Mouse (Mus musculus) stomach, embryonic 15.5 days (tissue): ENCODE results near the gene Bbs9. TPM values are rescaled to one million over a fixed set of nuclear protein-coding genes. Genes with fewer than 3 reads are reported as not detected.
A peak's percentile ranks its signal among the peaks of the same experiment; 100 is the strongest.

ENCODE experiments used
- ATAC-seq: fragments of 200-750 bp; cut with Nextera tagmentation; 2 replicates; pipeline ENCODE4 v1.8.0; 2017; ENCODE audit warnings: low read depth, moderate number of reproducible peaks, moderate TSS enrichment; ENCODE audit not compliant: insufficient read depth, low FRiP score
- H3K27ac ChIP-seq: fragments of 300-500 bp; sonication (generic); 2 replicates; pipeline ENCODE4 v1.5.1; 2015; ENCODE audit warnings: mild to moderate bottlenecking, inconsistent platforms
- H3K27me3 ChIP-seq: fragments of 300-500 bp; sonication (generic); replicated peaks from 2 replicates; pipeline ENCODE4 v1.6.1; 2015; ENCODE audit warnings: inconsistent platforms
- H3K36me3 ChIP-seq: fragments of 300-500 bp; sonication (generic); 2 replicates; pipeline ENCODE4 v1.6.1; 2015; ENCODE audit warnings: inconsistent platforms
- H3K4me1 ChIP-seq: fragments of 300-500 bp; sonication (generic); 2 replicates; pipeline ENCODE4 v1.6.1; 2015; ENCODE audit warnings: inconsistent platforms
- H3K4me2 ChIP-seq: fragments of 300-500 bp; sonication (generic); 2 replicates; pipeline ENCODE4 v1.6.1; 2015; ENCODE audit warnings: mild to moderate bottlenecking, inconsistent platforms
- H3K4me3 ChIP-seq: fragments of 300-500 bp; sonication (generic); replicated peaks from 2 replicates; pipeline ENCODE4 v1.5.1; 2015; ENCODE audit warnings: inconsistent platforms
- H3K9ac ChIP-seq: fragments of 300-500 bp; sonication (generic); 2 replicates; pipeline ENCODE4 v1.6.1; 2015; ENCODE audit warnings: inconsistent platforms
- H3K9me3 ChIP-seq: fragments of 300-500 bp; sonication (generic); 2 replicates; pipeline ENCODE4 v1.6.1; 2016; ENCODE audit warnings: inconsistent platforms
- WGBS: fragments of 180-500 bp; shearing (Covaris S2); methylation state at CpG from one replicate; pipeline ENCODE4 v1.1.7; 2015; 5-methylcytosine and 5-hydroxymethylcytosine counted together
- polyA plus RNA-seq: library from polyadenylated mRNA; unstranded; fragments of >200 nt; fragmentation: Nextera tagmentation; extraction: Ambion mirVana; gene quantifications from 2 replicates; pipeline ENCODE4 v1.2.1, GENCODE M21; 2015

The Bbs9 gene
- polyA plus RNA-seq, 1 experiment from 2014 or later, result 9.9 TPM

DNA sequence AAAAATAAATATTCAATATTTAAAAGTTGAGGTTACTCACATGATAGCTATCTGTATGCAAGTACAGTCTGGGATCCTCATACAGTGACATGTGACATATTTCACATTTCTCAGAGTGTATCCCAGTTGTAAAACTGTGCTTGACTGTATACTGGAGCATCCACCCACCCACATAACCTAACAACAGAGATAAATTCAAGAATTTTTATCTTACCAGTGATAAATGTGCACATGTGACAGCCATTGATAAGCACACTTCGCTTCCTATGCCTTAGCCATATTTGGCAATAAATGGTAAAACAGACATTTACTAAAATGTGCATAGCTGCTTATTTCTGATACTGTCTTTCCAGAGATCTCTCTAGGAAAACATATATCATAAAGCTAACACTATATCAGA is 330.5 kb downstream of the Bbs9 start:
- H3K27me3 ChIP-seq, result no peaks in the 10 kb centered on the region
- H3K36me3 ChIP-seq, result no peaks in the 10 kb centered on the region

DNA sequence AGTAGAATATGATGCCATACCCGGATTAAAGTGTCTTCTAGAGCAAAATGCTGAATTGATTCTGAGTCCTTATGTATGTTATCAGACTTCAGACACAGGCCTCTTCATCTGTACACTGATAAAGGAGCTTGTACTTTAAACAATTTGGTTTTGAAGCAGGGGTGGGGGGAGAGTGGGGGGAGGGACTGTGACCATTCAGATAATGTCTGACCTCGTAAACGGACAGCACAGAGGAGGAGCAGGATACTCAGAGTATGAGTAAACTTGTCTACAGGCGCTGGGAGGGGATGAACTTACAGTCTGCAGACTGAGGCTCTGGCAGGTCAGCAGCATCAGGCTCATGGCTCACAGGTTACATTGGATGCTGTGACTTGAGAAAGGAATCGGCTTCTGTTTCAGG is 331.0 kb downstream of the Bbs9 start:
- Histone ChIP-seq H3K4me2 (no peak overlapping the region), H3K27me3 (no peaks in the 10 kb centered on the region), H3K4me1 (no peaks in the 10 kb centered on the region), H3K9me3 (no peaks in the 10 kb centered on the region), H3K4me3 (no peak overlapping the region), H3K36me3 (no peaks in the 10 kb centered on the region), H3K27ac (no peak overlapping the region), H3K9ac (no peak overlapping the region)
- no peak for ATAC-seq
- WGBS, result 37% methylated on average over 5 of the region's 5 CpGs

More for the DNA sequence above, 330.5 kb downstream of the Bbs9 start:
- 76% methylated on average over 1 of the region's 1 CpGs for WGBS
- 0 out of 2 replicates have a peak, but pooled peaks have one; percentile 22 for ATAC-seq
- H3K4me1 ChIP-seq, result no peaks in the 10 kb centered on the region
- no peak overlapping the region for H3K4me3 ChIP-seq
- no peak overlapping the region for H3K27ac ChIP-seq
- H3K4me2 ChIP-seq, result no peak overlapping the region
- H3K9me3 ChIP-seq, result no peaks in the 10 kb centered on the region
- H3K9ac ChIP-seq, result no peak overlapping the region

DNA sequence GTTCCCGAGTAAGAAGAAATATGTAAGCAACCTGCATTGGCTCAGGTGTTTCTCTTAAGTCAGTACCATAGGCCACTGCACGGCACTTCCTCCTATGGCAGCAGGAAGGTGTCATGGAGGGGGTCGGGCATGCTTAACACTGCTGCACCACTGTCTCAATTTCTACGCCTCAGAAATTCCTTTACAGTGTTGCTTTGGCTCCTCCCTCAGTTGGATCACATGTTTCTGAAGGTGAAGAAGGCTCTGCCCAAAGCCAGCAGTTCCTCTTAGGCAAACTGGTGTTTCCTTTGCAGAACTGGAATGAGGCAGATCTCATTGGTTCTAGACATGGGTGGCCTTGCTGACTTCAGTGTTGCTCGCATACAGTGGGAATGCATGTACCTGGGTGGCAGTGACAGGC is 332.2 kb downstream of the Bbs9 start:
- Histone ChIP-seq H3K4me3 (no peak overlapping the region), H3K9ac (no peak overlapping the region), H3K4me1 (no peaks in the 10 kb centered on the region), H3K36me3 (no peaks in the 10 kb centered on the region), H3K27ac (no peak overlapping the region), H3K4me2 (no peak overlapping the region), H3K27me3 (no peaks in the 10 kb centered on the region), H3K9me3 (no peaks in the 10 kb centered on the region)
- WGBS, result 81% methylated on average over 5 of the region's 5 CpGs
- ATAC-seq, result no peak

DNA sequence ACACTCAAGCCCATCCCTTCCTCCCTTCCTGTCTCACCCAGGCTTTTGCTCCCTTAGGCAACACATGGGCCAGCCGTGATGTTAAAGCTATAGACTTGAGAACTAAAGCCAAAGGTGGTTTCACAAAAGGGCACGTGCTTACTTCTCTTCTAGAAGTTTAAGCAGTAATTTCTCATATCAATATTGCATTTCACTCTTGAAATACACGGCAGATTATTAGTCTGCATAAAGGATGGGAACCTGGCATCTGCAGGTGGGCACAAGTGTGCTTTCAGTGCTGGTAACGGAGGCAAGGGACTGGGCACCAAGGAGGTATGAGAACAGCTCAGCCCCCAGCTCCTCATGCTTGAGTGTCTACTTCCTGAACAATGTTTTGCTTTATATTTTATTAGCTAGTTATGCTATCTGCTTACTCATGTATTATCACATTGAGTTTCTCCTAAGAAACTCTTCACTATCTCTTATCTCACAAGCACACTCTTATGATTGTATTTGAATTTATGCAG is 334.2 kb downstream of the Bbs9 start:
- no peak for ATAC-seq
- Histone ChIP-seq H3K9me3 (no peaks in the 10 kb centered on the region), H3K4me1 (no peaks in the 10 kb centered on the region), H3K27me3 (no peaks in the 10 kb centered on the region), H3K4me3 (no peak overlapping the region), H3K36me3 (no peaks in the 10 kb centered on the region), H3K4me2 (no peak overlapping the region), H3K27ac (no peak overlapping the region), H3K9ac (no peak overlapping the region)
- WGBS, result 79% methylated on average over 4 of the region's 4 CpGs

DNA sequence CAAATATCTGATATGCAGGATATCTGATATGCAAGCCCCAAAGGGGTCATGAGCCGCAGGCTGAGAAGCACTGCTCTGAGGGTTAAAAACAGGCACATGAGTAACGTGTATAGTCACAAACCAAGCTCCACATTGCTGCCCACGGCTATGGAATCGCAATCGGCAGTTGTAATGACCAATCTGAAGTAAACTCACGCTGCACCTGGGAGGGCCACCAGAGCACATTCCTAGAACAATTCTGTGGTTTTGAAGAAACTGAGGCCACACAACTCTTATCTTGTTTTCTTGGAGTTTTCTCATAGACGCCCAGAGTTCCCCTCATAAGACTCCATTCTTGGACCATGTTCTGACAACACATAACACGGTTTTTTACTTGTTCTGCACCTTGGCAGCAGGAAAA is 334.9 kb downstream of the Bbs9 start:
- H3K4me2 ChIP-seq, result no peak overlapping the region
- no peaks in the 10 kb centered on the region for H3K4me1 ChIP-seq
- no peaks in the 10 kb centered on the region for H3K9me3 ChIP-seq
- H3K27me3 ChIP-seq, result no peaks in the 10 kb centered on the region
- no peak overlapping the region for H3K9ac ChIP-seq
- H3K27ac ChIP-seq, result no peak overlapping the region
- H3K4me3 ChIP-seq, result no peak overlapping the region
- H3K36me3 ChIP-seq, result no peaks in the 10 kb centered on the region
- 83% methylated on average over 8 of the region's 8 CpGs for WGBS
- ATAC-seq, result no peak

DNA sequence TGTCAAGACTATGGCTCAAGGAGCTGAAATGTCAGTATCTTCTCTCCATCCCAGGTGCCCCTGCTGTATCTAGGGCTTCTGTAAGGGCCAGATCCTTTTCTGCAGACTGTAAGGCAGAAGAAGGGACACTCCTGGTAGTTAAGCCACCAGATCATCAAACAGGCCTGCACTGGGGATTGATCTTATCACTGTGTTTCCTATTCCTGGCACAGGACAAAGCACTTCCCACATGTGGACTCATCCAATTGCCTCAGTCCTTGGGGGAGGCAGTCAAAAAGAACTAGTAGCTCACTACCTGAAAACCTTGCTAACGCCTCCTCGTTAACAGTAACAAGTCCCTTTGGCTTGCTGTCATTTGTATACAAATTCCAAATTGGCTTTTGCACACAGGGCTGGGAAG is 336.4 kb downstream of the Bbs9 start:
- H3K27ac ChIP-seq, result no peak overlapping the region
- H3K27me3 ChIP-seq, result no peaks in the 10 kb centered on the region
- no peak overlapping the region for H3K4me2 ChIP-seq
- 78% methylated on average over 2 of the region's 2 CpGs for WGBS
- no peak overlapping the region for H3K9ac ChIP-seq
- H3K4me1 ChIP-seq, result no peaks in the 10 kb centered on the region
- H3K36me3 ChIP-seq, result no peaks in the 10 kb centered on the region
- H3K4me3 ChIP-seq, result no peak overlapping the region
- ATAC-seq, result no peak
- H3K9me3 ChIP-seq, result no peaks in the 10 kb centered on the region

DNA sequence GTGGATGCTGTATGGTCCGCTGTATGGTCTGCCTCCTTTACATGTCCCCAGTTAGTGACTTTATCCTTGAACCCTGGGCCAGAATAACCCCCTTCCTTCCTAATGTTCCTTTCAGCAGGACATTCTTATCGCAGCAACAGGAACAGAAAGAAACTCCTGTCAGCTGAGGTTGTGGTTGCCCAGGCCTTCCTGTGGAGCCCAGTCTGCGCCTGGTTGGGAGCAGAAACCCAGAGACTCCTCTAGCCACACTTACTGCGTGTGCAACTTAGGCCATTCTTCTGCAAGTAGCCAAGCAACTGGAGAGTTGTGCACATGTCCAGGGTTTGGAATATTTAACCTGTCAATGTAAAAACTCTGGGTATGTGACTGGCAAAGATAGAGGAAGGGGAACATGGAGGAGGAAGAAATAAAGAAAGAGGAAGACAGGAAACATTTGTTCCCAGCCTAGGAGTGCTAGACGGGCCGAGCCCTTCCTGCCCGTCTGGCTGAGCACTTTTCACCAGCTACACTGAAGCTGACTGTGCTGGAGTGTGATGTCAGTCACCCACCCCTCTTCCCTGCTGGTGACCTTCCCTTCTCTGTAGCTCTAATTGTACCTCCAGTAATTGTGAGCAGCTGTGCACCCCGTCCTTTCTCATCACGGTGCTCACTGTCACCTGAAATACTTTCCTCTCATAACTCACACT is 339.0 kb downstream of the Bbs9 start:
- WGBS, result 55% methylated on average over 9 of the region's 9 CpGs
- no peaks in the 10 kb centered on the region for H3K4me1 ChIP-seq
- no peak overlapping the region for H3K4me2 ChIP-seq
- H3K4me3 ChIP-seq, result no peak overlapping the region
- ATAC-seq, result no peak
- H3K27me3 ChIP-seq, result no peaks in the 10 kb centered on the region
- H3K9ac ChIP-seq, result no peak overlapping the region
- no peaks in the 10 kb centered on the region for H3K36me3 ChIP-seq
- no peaks in the 10 kb centered on the region for H3K9me3 ChIP-seq
- no peak overlapping the region for H3K27ac ChIP-seq

DNA sequence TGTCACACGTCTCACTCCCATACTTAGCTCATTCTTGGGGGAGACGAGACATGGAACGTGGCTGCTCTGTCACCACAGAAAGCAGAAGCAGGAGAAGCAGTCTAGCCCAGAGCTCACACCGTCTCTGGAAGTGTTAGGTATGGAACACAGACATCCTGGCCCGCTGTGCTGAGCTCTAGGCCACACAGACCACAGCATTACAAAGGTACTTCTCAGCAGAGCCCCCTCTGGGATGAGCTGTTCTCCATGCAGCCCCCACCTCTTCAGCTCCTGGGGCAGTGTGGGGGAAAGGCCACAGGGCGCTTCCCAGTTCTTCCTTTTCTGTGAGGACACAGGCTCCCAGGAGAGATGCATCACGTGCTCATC is 339.6 kb downstream of the Bbs9 start:
- ATAC-seq, result no peak
- Histone ChIP-seq H3K36me3 (no peaks in the 10 kb centered on the region), H3K4me3 (no peak overlapping the region), H3K27me3 (no peaks in the 10 kb centered on the region), H3K27ac (no peak overlapping the region), H3K9me3 (no peaks in the 10 kb centered on the region), H3K4me1 (no peaks in the 10 kb centered on the region), H3K9ac (no peak overlapping the region), H3K4me2 (no peak overlapping the region)
- 51% methylated on average over 7 of the region's 7 CpGs for WGBS

DNA sequence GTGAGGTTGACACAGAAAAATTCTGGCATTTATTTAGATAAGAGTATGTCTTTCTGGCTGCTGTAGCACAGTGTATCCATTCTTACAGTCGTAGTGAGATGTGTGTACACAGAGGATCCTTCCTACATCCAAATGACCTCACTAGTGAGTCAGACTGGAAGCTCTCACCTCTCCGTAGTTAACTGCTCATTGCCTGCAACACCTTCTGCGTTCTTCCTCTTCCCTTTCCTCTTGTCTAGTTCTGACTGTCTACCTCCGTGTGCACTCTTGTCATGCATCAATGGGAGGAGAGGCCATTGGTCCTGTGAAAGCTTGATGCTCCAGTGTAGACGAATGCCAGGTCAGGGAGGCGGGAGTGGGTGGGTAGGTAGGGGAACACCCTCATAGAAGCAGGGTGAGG is 344.0 kb downstream of the Bbs9 start:
- no peak for ATAC-seq
- Histone ChIP-seq H3K27me3 (no peaks in the 10 kb centered on the region), H3K4me2 (no peak overlapping the region), H3K36me3 (no peaks in the 10 kb centered on the region), H3K4me1 (peaks cover 5% of the 10 kb centered on the region; the same call in 1 of the 2 replicates), H3K27ac (no peak overlapping the region), H3K9me3 (no peaks in the 10 kb centered on the region), H3K4me3 (no peak overlapping the region), H3K9ac (no peak overlapping the region)
- 78% methylated on average over 6 of the region's 6 CpGs for WGBS

DNA sequence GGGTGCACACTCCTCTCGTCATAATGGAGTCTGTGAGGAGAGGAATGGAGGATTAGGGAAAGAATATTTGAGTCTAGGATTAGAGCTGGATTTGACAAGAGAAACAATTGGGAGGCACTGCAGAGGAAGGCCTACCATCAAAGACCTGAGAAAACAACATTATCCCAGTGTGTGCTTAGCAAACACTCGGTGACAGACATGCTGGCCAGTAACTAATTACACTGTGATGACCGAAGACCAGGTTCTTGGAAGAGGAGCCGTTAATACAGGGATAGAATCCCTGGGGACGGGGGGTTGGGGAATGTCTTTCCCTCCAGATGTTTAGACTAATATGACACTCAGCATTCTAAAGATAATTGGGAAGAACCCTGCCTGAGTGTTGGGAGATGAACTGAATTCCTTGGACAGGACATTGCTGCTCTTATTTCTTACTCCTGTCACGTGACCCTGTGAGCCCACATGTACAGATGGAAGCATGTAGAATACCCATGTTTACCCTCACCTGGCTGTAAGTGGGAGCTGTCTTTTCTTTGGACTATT is 345.2 kb downstream of the Bbs9 start:
- Histone ChIP-seq H3K36me3 (no peaks in the 10 kb centered on the region), H3K27me3 (no peaks in the 10 kb centered on the region), H3K4me3 (no peak overlapping the region), H3K27ac (no peak overlapping the region), H3K4me2 (no peak overlapping the region), H3K9me3 (no peaks in the 10 kb centered on the region), H3K9ac (no peak overlapping the region), H3K4me1 (peaks cover 5% of the 10 kb centered on the region; the same call in 1 of the 2 replicates)
- WGBS, result 30% methylated on average over 6 of the region's 6 CpGs
- ATAC-seq, result no peak

DNA sequence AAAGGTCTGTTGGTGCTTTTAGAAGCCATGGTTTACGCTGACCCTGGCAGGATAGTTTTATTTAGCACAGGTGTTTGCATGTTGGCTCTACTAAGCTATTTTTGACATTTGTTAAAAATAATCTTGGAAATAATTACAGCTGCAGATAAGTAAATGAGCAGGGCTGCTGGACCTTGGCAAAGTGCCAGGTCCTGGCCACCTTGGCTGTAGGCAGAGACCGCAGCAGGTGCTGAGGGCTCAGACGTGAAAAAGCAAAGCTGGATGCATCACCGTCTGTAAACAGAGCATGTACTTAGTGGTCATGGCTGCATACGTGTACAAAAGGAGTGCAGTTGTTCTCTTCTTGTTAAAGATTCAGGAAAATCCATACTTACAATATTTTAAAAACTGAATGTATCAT is 347.3 kb downstream of the Bbs9 start:
- peaks cover 5% of the 10 kb centered on the region; the same call in 1 of the 2 replicates for H3K4me1 ChIP-seq
- 31% methylated on average over 5 of the region's 5 CpGs for WGBS
- H3K36me3 ChIP-seq, result no peaks in the 10 kb centered on the region
- no peak overlapping the region for H3K4me3 ChIP-seq
- no peak overlapping the region for H3K4me2 ChIP-seq
- H3K9me3 ChIP-seq, result no peaks in the 10 kb centered on the region
- no peak overlapping the region for H3K27ac ChIP-seq
- peak; percentile 74; the same call in 1 of the 2 replicates for ATAC-seq
- no peaks in the 10 kb centered on the region for H3K27me3 ChIP-seq
- no peak overlapping the region for H3K9ac ChIP-seq

DNA sequence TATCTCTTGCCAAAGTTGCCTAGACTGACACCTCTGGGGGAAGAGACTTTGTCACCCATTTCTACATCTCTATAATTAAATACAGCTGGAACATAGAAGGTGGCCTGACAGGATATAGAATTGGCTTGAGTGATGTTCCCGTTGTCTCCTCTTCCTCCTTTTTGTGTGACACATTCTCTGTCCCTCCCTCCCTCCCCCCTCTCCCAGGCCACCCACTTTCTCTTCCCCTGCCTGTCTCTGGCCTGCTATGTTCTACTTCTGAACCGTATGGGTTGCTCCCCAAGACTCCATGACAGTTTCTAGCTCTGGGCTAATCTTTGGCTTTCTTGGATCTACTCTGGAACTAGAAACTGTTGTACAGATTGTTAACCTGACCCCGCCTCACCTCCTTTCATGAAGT is 348.3 kb downstream of the Bbs9 start:
- WGBS, result 71% methylated on average over 3 of the region's 3 CpGs

More for the DNA sequence above, 348.3 kb downstream of the Bbs9 start:
- Histone ChIP-seq H3K4me1 (peaks cover 5% of the 10 kb centered on the region; the same call in 1 of the 2 replicates), H3K36me3 (no peaks in the 10 kb centered on the region), H3K27ac (no peak overlapping the region), H3K9me3 (no peaks in the 10 kb centered on the region), H3K4me3 (no peak overlapping the region), H3K9ac (no peak overlapping the region), H3K27me3 (no peaks in the 10 kb centered on the region), H3K4me2 (no peak overlapping the region)
- no peak for ATAC-seq
